In the genomic region with DNA sequence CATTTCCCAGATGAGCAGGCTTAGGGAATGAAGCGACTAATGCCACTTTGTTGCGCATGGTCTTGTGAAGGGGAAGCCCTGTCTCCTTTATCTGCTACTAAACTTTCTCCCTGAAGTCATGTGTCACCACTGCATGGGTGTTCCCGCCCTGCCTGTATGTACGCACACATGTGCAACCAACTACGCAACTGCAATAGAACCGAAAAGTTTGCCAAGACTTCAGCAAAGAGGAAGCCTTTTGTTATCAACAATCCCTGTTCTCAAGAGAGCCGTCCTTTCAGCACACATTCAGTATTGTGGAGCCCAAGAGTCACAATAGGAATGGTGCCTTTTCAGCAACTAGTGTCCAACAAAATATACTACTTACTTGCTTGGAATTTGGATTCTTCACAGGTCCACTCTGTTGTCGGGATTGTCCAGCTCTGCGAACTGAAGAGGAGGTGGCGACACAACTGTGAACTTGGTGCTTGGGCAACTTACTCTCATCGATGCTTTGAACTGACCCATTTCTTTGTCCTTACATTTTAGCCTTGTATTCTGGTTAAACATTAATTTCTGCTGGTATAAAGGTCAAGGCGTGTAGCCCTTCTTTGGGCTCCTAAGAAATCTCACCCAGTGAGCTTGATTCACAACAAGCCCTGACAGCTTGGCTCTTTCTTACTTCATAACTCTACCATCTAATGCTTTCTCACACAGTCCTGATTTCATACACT, we compare ENCODE assay signal across 9 mouse cellular contexts. TPM values are rescaled to one million over a fixed set of nuclear protein-coding genes. Genes with fewer than 3 reads are reported as not detected.
DNase-seq lines count a peak whose midpoint lies in the region; ATAC-seq and TF ChIP-seq lines count a peak whose summit lies in the region.
"Had no signal": no experiment of that assay in that cellular context is flagged by ENCODE, and none has a peak within 500 bp of the region (broad histone marks: within the 10 kb centered on the region; RNA-seq: fewer than 3 reads in every experiment).

Ddc (minus strand) TSS at position 500 of the 713 bp plus-strand sequence.

- peak within 1 kb of the TSS; percentile 56 for H3K4me3 ChIP-seq in liver, adult 2 months (ENCODE audit: insufficient read depth, low read depth, low read length)
- no peak within 1 kb of the TSS; the same call in 1 of the 2 replicates for H3K4me3 ChIP-seq in liver, embryonic 12.5 days
- H3K4me3 ChIP-seq in stomach, postnatal 0 days (ENCODE audit: low read depth, low read length): no peak within 1 kb of the TSS; the same call in 1 of the 2 replicates
- no peak within 1 kb of the TSS for H3K4me3 ChIP-seq in layer of hippocampus, adult 2 months

- no peak for TF ChIP-seq POLR2A in liver, adult 2 months (IDR thresholded peaks at IDR 0.05; ENCODE audit: extremely low read depth, insufficient read depth, low read length)

- no peak for ATAC-seq in liver, embryonic 12.5 days
- ATAC-seq in stomach, postnatal 0 days (ENCODE audit: low FRiP score, low TSS enrichment): peak; percentile 93

- TF ChIP-seq EP300 in stomach, postnatal 0 days (optimal IDR thresholded peaks at IDR 0.05): no peak

- peaks cover 21% of the 10 kb centered on the region for H3K4me1 ChIP-seq in liver, adult 2 months (ENCODE audit: control insufficient read depth, insufficient read depth, low read length)
- H3K4me1 ChIP-seq in liver, embryonic 12.5 days: peaks cover 21% of the 10 kb centered on the region; the same call in 1 of the 2 replicates
- H3K4me1 ChIP-seq in stomach, postnatal 0 days (replicated peaks; ENCODE audit: control insufficient read depth, insufficient read depth): no peaks in the 10 kb centered on the region

- no peaks in the 10 kb centered on the region; the same call in 1 of the 2 replicates for H3K79me2 ChIP-seq in liver, adult 2 months (ENCODE audit: control insufficient read depth, insufficient read depth, low read length)

- intact Hi-C loops in heart, postnatal 10 days (cut with DNase I): no loop called here

- H3K36me3 ChIP-seq in liver, adult 2 months (ENCODE audit: control insufficient read depth, insufficient read depth, low read length): no peaks in the 10 kb centered on the region
- H3K36me3 ChIP-seq in liver, embryonic 12.5 days: no peaks in the 10 kb centered on the region
- H3K36me3 ChIP-seq in stomach, postnatal 0 days (ENCODE audit: control insufficient read depth, insufficient read depth, low read length): no peaks in the 10 kb centered on the region

- H3K27ac ChIP-seq in liver, adult 2 months (replicated peaks; ENCODE audit: insufficient read depth, low read depth, low read length): peak within 1 kb of the TSS; percentile 70
- H3K27ac ChIP-seq in liver, embryonic 12.5 days: 0 out of 2 replicates have a peak within 1 kb of the TSS, but pooled peaks have one; percentile 3
- peak within 1 kb of the TSS; percentile 75 for H3K27ac ChIP-seq in stomach, postnatal 0 days (replicated peaks)
- H3K27ac ChIP-seq in layer of hippocampus, adult 2 months: no peak within 1 kb of the TSS

- TF ChIP-seq CTCF in liver, adult 2 months (IDR thresholded peaks at IDR 0.05; ENCODE audit: low read depth, low read length): no peak
- no peak for TF ChIP-seq CTCF in stomach, postnatal 0 days (IDR thresholded peaks at IDR 0.05; ENCODE audit: low read depth)
- no peak for TF ChIP-seq CTCF in layer of hippocampus, adult 2 months (conservative IDR thresholded peaks at IDR 0.05)

- WGBS in liver, adult 2 months: 25% methylated on average over 12 of the region's 12 CpGs
- 70% methylated on average over 12 of the region's 12 CpGs for WGBS in liver, embryonic 12.5 days (ENCODE audit: insufficient replicate concordance)
- WGBS in stomach, postnatal 0 days: 56% methylated on average over 12 of the region's 12 CpGs

- H3K4me2 ChIP-seq in liver, embryonic 12.5 days: peak within 1 kb of the TSS; percentile 15; the same call in 1 of the 2 replicates
- H3K4me2 ChIP-seq in stomach, postnatal 0 days (replicated peaks; ENCODE audit: low read depth): peak within 1 kb of the TSS; percentile 26

- no peaks in the 10 kb centered on the region for H3K27me3 ChIP-seq in liver, adult 2 months (ENCODE audit: control insufficient read depth, insufficient read depth, low read length)
- no peaks in the 10 kb centered on the region for H3K27me3 ChIP-seq in liver, embryonic 12.5 days (replicated peaks)
- no peaks in the 10 kb centered on the region for H3K27me3 ChIP-seq in stomach, postnatal 0 days (ENCODE audit: control insufficient read depth, insufficient read depth, low read length)

- H3K9ac ChIP-seq in liver, adult 2 months (ENCODE audit: low read depth, low read length): peak within 1 kb of the TSS; percentile 78
- H3K9ac ChIP-seq in liver, embryonic 12.5 days: no peak within 1 kb of the TSS
- no peak within 1 kb of the TSS for H3K9ac ChIP-seq in stomach, postnatal 0 days (ENCODE audit: low read length)

- DNase-seq in liver, adult 2 months (ENCODE audit: extremely low read depth, low read depth, low spot score): peak; percentile 96
- DNase-seq in liver (no peak), MN1 (ENCODE audit: low spot score) (no peak)
- DNase-seq in heart, postnatal 10 days: peak; percentile 37 to 47
- DNase-seq in stomach, postnatal 0 days (ENCODE audit: low spot score): peak; percentile 65
- DNase-seq in layer of hippocampus, adult 2 months (ENCODE audit: low spot score in 2 of 2): no peak
- no peak for DNase-seq in frontal cortex, postnatal 10 days (ENCODE audit: low spot score in 2 of 2)

- H3K9me3 ChIP-seq in liver, embryonic 12.5 days (replicated peaks): no peaks in the 10 kb centered on the region
- H3K9me3 ChIP-seq in stomach, postnatal 0 days (ENCODE audit: control insufficient read depth, low read length): no peaks in the 10 kb centered on the region

RNA-seq across cellular contexts. Expression of gene Ddc, which starts in this region (rescaled TPM):
- 56.4 and 67.3 TPM in 2 replicates for total RNA-seq in liver, adult 2 months (2014; rRNA removed)
- polyA plus RNA-seq in liver, adult 2 months (2012; rRNA removed): 75.7 and 82.3 TPM in 2 replicates
- 10 to 100 TPM; 11.0 to 11.9 TPM for total RNA-seq in heart, postnatal 10 days (2021)
- polyA plus RNA-seq in liver, embryonic 12.5 days (2016; fragmentation: Nextera tagmentation; extraction: Ambion mirVana): 9.3 and 10.4 TPM in 2 replicates
- 24.0 and 24.1 TPM in 2 replicates for polyA plus RNA-seq in stomach, postnatal 0 days (2015; fragmentation: Nextera tagmentation; extraction: Ambion mirVana)
- total RNA-seq in layer of hippocampus, adult 2 months (2021): 1 to 10 TPM; 8.1 to 8.9 TPM
- total RNA-seq: monocyte, adult 5-6 weeks had no signal

Comparison
In these comparisons a context has a peak if more than half of its experiments do, and no peak if none do; other contexts are left out.
1. DNase-seq: peak in liver, adult 2 months (single experiment), heart, postnatal 10 days (2 of 2) and stomach, postnatal 0 days (single experiment); none in liver (single experiment), MN1 (single experiment), layer of hippocampus, adult 2 months (0 of 2) and frontal cortex, postnatal 10 days (0 of 2).